ENCODE assay signal across 39 mouse cellular contexts in the genomic region with DNA sequence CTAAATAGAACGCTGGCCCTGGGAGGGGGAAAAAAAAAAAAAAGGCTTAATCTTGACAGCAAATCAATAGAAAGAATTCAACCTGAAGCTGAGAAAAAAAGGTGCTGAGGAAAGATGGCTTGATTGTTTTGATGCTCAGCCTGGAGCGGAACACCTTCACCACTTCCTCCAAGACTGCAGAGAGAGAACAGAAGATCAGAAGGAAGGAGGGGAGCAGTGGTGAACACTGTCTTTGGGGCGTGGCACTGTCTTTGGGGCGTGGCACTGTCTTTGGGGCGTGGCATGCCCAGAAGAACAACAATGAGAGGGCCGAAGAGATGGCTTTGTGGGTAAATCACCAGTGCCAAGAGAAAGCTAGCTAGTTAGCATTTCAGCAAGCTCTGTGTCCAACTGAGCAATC. TPM values are rescaled to one million over a fixed set of nuclear protein-coding genes. Genes with fewer than 3 reads are reported as not detected.
DNase-seq lines count a peak whose midpoint lies in the region; ATAC-seq lines count a peak whose summit lies in the region.
"Had no signal": no experiment of that assay in that cellular context is flagged by ENCODE, and none has a peak within 500 bp of the region (broad histone marks: within the 10 kb centered on the region; RNA-seq: fewer than 3 reads in every experiment).

No protein-coding gene starts in this region.

- intact Hi-C loops in heart, postnatal 10 days (cut with DNase I): no loop called here

- peak; percentile 27 for DNase-seq in thymus, postnatal 25 days
- DNase-seq in thymus, postnatal 10 days (ENCODE audit: low spot score in 2 of 2): no peak
- DNase-seq in ES-CJ7 (ENCODE audit: low read depth, low spot score): peak; percentile 11
- DNase-seq in thymus, postnatal 4 days: peak; percentile 45
- DNase-seq in lung, postnatal 36 days: no peak
- no peak for DNase-seq in heart, postnatal 10 days
- DNase-seq in embryo, embryonic 11 days: no peak
- DNase-seq: adrenal gland, postnatal 25 days; B cell, adult 2 months; cerebellum, adult 11-12 months; cerebellum, adult 9-11 months; heart, adult 2 months; kidney, adult 9 months; kidney, postnatal 10 days; layer of hippocampus, adult 9-11 months; liver; lung, adult 2 months; lung, postnatal 10 days had no signal

- ATAC-seq in activated CD4-positive, CD25-positive, alpha-beta regulatory T cell, adult 4 months: peak; percentile 90
- ATAC-seq: forebrain, embryonic 15.5 days; intestine, postnatal 0 days; midbrain, embryonic 15.5 days had no signal

RNA-seq across cellular contexts. Expression of a gene that starts 18.5 kb away (rescaled TPM):
- not detected for polyA plus RNA-seq in activated CD4-positive, CD25-positive, alpha-beta regulatory T cell, adult 4 months (2017; shearing (Covaris generic))
- not detected for total RNA-seq in heart, postnatal 10 days (2021)
- total RNA-seq: gastrocnemius, adult 18-20 months; gastrocnemius, postnatal 4 days; heart, adult 2 months; left cerebral cortex, postnatal 14 days; neutrophil, adult 5-6 weeks had no signal
- polyA plus RNA-seq: embryonic facial prominence, embryonic 13.5 days; heart, adult 2 months; heart, postnatal 0 days; intestine, postnatal 0 days; limb, embryonic 11.5 days; liver, embryonic 14.5 days; stomach, embryonic 15.5 days had no signal

RNA-seq across cellular contexts. Expression of a gene that starts 22.2 kb away (rescaled TPM):
- polyA plus RNA-seq in activated CD4-positive, CD25-positive, alpha-beta regulatory T cell, adult 4 months (2017; shearing (Covaris generic)): not detected
- total RNA-seq in heart, postnatal 10 days (2021): not detected
- total RNA-seq: adrenal gland, adult 18-20 months; adrenal gland, postnatal 25 days; gastrocnemius, adult 18-20 months; gastrocnemius, postnatal 4 days; heart, adult 2 months; left cerebral cortex, adult 18-20 months; left cerebral cortex, postnatal 14 days; neutrophil, adult 5-6 weeks had no signal
- polyA plus RNA-seq: embryonic facial prominence, embryonic 13.5 days; forebrain, embryonic 10.5 days; frontal cortex, adult 2 months; heart, adult 2 months; heart, embryonic 12.5 days; heart, postnatal 0 days; hindbrain, embryonic 10.5 days; hindbrain, embryonic 15.5 days; intestine, postnatal 0 days; limb, embryonic 11.5 days; midbrain, embryonic 15.5 days; neural tube, embryonic 11.5 days; stomach, embryonic 15.5 days had no signal

RNA-seq across cellular contexts. Expression of a gene that starts 36.9 kb away (rescaled TPM):
- 1 to 10 TPM; 8.5 to 9.2 TPM for polyA plus RNA-seq in activated CD4-positive, CD25-positive, alpha-beta regulatory T cell, adult 4 months (2017; shearing (Covaris generic))
- total RNA-seq in heart, postnatal 10 days (2021): 10 to 100 TPM; 16.1 to 32.2 TPM

RNA-seq across cellular contexts. Expression of a gene that starts 54.4 kb away (rescaled TPM):
- polyA plus RNA-seq in activated CD4-positive, CD25-positive, alpha-beta regulatory T cell, adult 4 months (2017; shearing (Covaris generic)): not detected
- total RNA-seq in heart, postnatal 10 days (2021): not detected
- total RNA-seq: adrenal gland, postnatal 25 days; heart, adult 2 months; left cerebral cortex, adult 18-20 months; left cerebral cortex, postnatal 14 days; neutrophil, adult 5-6 weeks had no signal
- polyA plus RNA-seq: embryonic facial prominence, embryonic 13.5 days; forebrain, embryonic 10.5 days; forebrain, embryonic 15.5 days; hindbrain, embryonic 10.5 days; hindbrain, embryonic 15.5 days; limb, embryonic 11.5 days; neural tube, embryonic 11.5 days had no signal

Comparison
In these comparisons a context has a peak if more than half of its experiments do, and no peak if none do; other contexts are left out.
1. DNase-seq: peak in thymus, postnatal 25 days (single experiment), ES-CJ7 (single experiment) and thymus, postnatal 4 days (single experiment); none in thymus, postnatal 10 days (0 of 2), lung, postnatal 36 days (single experiment), heart, postnatal 10 days (0 of 2) and embryo, embryonic 11 days (single experiment).